Mouse (Mus musculus): Measurements from ENCODE around the gene Rps17.

DNA sequence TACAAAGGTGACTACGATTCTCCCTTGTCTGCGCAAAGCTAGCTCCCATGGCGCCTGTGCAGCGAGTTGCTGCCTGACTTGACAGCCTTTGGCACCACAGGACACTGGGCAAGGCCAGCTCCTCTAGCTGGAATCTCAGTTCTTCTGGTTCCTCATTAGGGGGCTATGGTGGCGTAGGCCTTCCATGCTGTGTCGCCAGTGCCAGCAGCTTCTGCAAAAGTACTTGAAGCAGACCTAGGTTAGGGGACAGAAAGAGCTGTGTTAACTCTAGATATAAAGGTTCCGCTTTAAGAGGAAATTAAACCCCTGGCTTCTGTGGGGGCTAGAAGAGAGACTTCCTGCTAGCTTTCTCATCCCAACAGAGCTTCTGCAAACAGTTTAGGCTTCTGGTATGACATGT, 3.2 kb upstream of the Rps17 start:
- TF ChIP-seq CTCF (conservative IDR thresholded peaks at IDR 0.05; ENCODE audit: insufficient read depth, insufficient read length, low read depth, low read length) (no peak), POLR2A (IDR thresholded peaks at IDR 0.05; ENCODE audit: low read depth, low read length) (no peak)

Measured in kidney, adult 2 months (tissue).